Mouse (Mus musculus) brain, embryonic 14.5 days (tissue): Measurements from ENCODE around the gene Lrrc1.

Experiments
- CTCF ChIP-seq: fragments of 200-500 bp; IDR thresholded peaks from 2 replicates; pipeline ENCODE4 v1.5.1; 2012; ENCODE audit warnings: inconsistent platforms, mild to moderate bottlenecking, moderate library complexity, borderline replicate concordance; ENCODE audit not compliant: insufficient read depth, insufficient read length; ENCODE audit errors: extremely low read depth
- POLR2A ChIP-seq: fragments of 200-500 bp; IDR thresholded peaks from 2 replicates; pipeline ENCODE4 v1.6.1; 2012; ENCODE audit warnings: mild to moderate bottlenecking, inconsistent platforms, borderline replicate concordance; ENCODE audit not compliant: poor library complexity, insufficient read depth, insufficient read length, severe bottlenecking; ENCODE audit errors: extremely low read depth

GRCm38 (mm10) chr9:77545068-77545421, 375 bp upstream of the Lrrc1 start:
- TF ChIP-seq CTCF, result no peak
- TF ChIP-seq POLR2A, result no peak
